Mouse (Mus musculus) hindbrain, embryonic 15.5 days (tissue): ENCODE measurements around the gene Htra3. TPM values are rescaled to one million over a fixed set of nuclear protein-coding genes. Genes with fewer than 3 reads are reported as not detected.

Source experiments
- ATAC-seq: fragments of 200-750 bp; cut with Nextera tagmentation; 2 replicates; pipeline ENCODE4 v1.8.0; 2017; ENCODE audit warnings: low read depth, moderate number of reproducible peaks, moderate TSS enrichment; ENCODE audit not compliant: low FRiP score
- H3K27ac ChIP-seq: fragments of 300-500 bp; sonication (generic); replicated peaks from 2 replicates; pipeline ENCODE4 v1.5.1; 2015; ENCODE audit warnings: mild to moderate bottlenecking, inconsistent platforms
- H3K27me3 ChIP-seq: fragments of 300-500 bp; sonication (generic); 2 replicates; pipeline ENCODE4 v1.6.1; 2015; ENCODE audit warnings: control low read depth, inconsistent platforms
- H3K36me3 ChIP-seq: fragments of 300-500 bp; sonication (generic); 2 replicates; pipeline ENCODE4 v1.6.1; 2015; ENCODE audit warnings: control low read depth, inconsistent platforms
- H3K4me1 ChIP-seq: fragments of 300-500 bp; sonication (generic); replicated peaks from 2 replicates; pipeline ENCODE4 v1.6.1; 2015; ENCODE audit warnings: control low read depth, inconsistent platforms
- H3K4me2 ChIP-seq: fragments of 300-500 bp; sonication (generic); 2 replicates; pipeline ENCODE4 v1.6.1; 2015; ENCODE audit warnings: moderate library complexity, mild to moderate bottlenecking, inconsistent platforms
- H3K4me3 ChIP-seq: fragments of 300-500 bp; sonication (generic); 2 replicates; pipeline ENCODE4 v1.5.1; 2015; ENCODE audit warnings: mild to moderate bottlenecking, inconsistent platforms
- H3K9ac ChIP-seq: fragments of 300-500 bp; sonication (generic); 2 replicates; pipeline ENCODE4 v1.6.1; 2015; ENCODE audit warnings: inconsistent platforms
- H3K9me3 ChIP-seq: fragments of 300-500 bp; sonication (generic); 2 replicates; pipeline ENCODE4 v1.6.1; 2016; ENCODE audit warnings: control low read depth, inconsistent platforms
- WGBS: fragments of 180-500 bp; shearing (Covaris S2); methylation state at CpG from one replicate; pipeline ENCODE4 v1.1.7; 2015; 5-methylcytosine and 5-hydroxymethylcytosine counted together
- polyA plus RNA-seq: library from polyadenylated mRNA; unstranded; fragments of >200 nt; fragmentation: Nextera tagmentation; extraction: Ambion mirVana; gene quantifications from 2 replicates; pipeline ENCODE4 v1.2.1, GENCODE M21; 2015

Htra3 gene
- polyA plus RNA-seq, 1 experiment from 2014 or later = 19.3 TPM

DNA sequence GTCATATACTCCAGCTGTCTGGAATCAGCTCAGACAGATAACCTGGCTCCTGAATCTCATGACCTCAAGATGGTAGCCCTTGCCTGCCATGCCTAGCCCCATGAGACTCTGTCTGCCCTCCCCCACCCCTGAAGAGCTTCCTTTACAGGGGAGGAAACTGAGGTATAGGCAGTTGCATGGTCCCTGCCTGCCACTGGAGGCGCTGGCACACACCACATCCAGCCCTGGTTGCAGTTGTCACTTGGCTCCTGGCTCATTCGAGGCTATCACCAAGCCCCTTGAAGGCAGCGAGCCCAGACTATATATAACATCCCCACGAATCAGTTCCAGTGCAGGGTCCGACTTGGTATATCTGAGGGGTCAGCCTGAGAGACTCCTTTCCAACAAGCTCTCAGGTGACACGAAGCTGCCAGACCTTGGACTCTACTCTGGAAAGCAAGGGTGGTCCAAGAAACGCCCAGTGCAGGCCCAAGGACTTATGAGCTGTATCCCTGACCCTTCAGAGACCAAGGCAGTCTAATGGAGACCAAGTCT is 52.2 kb downstream of the Htra3 start:
- Histone ChIP-seq H3K9ac (no peak overlapping the region), H3K4me2 (no peak overlapping the region), H3K27ac (no peak overlapping the region), H3K4me1 (no peaks in the 10 kb centered on the region), H3K4me3 (no peak overlapping the region), H3K9me3 (no peaks in the 10 kb centered on the region), H3K27me3 (no peaks in the 10 kb centered on the region), H3K36me3 (no peaks in the 10 kb centered on the region)
- ATAC-seq = no peak
- 70% methylated on average over 7 of the region's 7 CpGs for WGBS

DNA sequence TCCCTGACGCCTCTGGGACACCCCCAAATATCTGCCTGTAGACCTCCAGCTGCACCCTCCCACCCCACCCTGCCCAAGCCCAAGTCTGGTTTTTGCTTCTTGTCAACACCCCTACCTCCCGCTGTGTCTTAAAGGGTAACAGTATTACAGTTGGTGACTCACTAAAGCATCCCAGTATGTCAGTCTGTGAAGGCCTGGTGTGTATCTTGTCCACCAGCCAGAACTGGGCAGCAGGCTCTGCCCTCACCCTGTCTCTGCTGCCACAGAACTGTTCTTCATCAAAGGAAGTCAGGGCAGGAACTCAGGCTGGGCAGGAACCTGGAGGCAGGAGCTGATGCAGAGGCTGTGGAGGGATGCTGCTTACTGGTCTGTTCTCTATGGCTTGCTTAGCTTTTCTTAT is 53.2 kb downstream of the Htra3 start:
- no peak for ATAC-seq
- H3K9me3 ChIP-seq = no peaks in the 10 kb centered on the region
- no peaks in the 10 kb centered on the region for H3K4me1 ChIP-seq
- no peak overlapping the region for H3K9ac ChIP-seq
- H3K36me3 ChIP-seq = no peaks in the 10 kb centered on the region
- H3K4me3 ChIP-seq = no peak overlapping the region
- H3K4me2 ChIP-seq = no peak overlapping the region
- no peak overlapping the region for H3K27ac ChIP-seq
- WGBS = 94% methylated on average over 2 of the region's 2 CpGs
- no peaks in the 10 kb centered on the region for H3K27me3 ChIP-seq

DNA sequence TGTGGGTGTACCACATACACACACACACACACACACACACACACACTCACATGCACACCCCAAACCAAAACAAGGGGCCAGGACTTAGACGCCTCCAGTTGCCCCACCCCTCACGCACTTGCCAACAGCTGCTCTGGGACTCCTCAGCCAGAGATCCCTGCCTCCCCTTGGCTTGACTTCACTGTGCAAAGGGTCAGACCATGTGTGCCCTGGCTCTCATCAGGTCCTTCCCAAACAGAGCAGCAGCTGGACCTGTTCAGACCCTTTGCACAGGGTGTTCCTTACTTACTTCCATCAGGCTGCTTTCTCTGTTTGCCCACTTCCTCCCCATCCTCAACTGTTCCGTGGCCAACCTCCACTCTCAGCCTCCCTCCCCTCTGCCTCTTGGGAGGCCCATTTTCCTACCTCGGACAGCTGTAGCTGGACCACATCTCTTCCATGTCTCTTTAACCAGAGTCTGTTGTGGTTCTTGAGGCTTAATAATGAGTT is 54.8 kb downstream of the Htra3 start:
- Histone ChIP-seq H3K36me3 (no peaks in the 10 kb centered on the region), H3K4me1 (no peaks in the 10 kb centered on the region), H3K9ac (no peak overlapping the region), H3K4me3 (no peak overlapping the region), H3K27ac (no peak overlapping the region), H3K4me2 (no peak overlapping the region), H3K27me3 (no peaks in the 10 kb centered on the region), H3K9me3 (no peaks in the 10 kb centered on the region)
- WGBS = 77% methylated on average over 4 of the region's 4 CpGs
- ATAC-seq = no peak

DNA sequence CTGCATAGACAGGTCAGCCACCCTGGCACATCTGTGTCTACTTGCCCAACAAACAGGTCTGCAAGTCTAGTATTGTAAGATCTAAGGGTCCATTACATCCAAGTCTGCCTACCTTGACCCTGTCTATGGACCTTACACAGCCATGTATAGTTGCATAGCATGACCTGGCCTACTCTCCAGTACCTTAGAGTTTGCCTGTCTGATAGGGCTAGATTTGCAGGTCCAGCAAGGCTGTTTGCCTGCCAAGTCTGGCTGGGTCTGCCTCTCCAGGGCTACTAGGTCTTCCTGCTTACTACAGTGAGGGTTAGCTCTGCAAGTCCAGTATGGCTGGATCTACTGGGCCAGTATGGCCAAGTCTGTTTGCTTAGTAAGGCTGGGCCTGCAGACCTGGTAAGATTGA is 55.8 kb downstream of the Htra3 start:
- no peak for ATAC-seq
- Histone ChIP-seq H3K27ac (no peak overlapping the region), H3K4me2 (no peak overlapping the region), H3K9ac (no peak overlapping the region), H3K4me1 (no peaks in the 10 kb centered on the region), H3K9me3 (no peaks in the 10 kb centered on the region), H3K36me3 (no peaks in the 10 kb centered on the region), H3K4me3 (no peak overlapping the region), H3K27me3 (no peaks in the 10 kb centered on the region)

DNA sequence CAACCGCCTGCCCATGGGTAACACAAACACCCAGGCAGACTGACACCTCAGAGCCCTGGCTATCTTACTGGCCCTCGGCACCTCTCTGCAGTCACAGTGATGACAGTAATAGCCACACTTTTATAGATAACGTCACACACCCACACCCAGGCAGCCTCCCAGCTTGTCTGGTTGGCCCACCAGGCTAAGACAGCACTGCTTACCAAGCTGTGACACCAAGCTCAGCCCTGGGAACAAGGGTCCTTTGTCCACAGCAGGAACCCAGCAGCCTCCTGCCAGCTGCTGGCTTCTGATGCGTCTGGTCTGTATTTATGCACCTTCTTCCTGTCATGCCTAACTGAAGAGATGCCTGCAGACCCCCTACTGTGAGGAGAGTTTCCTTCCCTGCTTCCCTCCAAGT is 58.5 kb downstream of the Htra3 start:
- no peak for ATAC-seq

DNA sequence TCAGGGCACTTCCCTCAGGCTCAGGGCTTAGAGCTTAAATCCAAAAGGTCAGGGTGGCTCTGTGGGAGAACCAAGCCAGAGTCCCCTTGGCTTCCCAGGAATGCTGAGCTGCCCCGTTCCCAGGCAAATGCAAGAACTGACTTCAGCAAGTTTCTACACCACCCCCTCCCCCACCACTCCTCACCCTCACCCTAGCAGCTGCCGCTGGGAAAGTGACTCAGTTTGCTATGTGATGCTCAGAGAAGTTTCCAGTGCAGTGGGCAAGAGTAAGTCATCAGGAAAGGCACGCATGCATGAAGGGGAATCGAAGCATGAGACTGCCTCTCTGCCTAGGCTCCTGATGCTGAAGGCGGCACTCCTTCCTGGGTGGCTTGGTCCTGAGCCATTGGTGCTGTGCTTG is 62.6 kb downstream of the Htra3 start:
- Histone ChIP-seq H3K9ac (no peak overlapping the region), H3K4me2 (no peak overlapping the region), H3K27ac (no peak overlapping the region), H3K4me1 (no peaks in the 10 kb centered on the region), H3K27me3 (no peaks in the 10 kb centered on the region), H3K36me3 (no peaks in the 10 kb centered on the region), H3K4me3 (no peak overlapping the region), H3K9me3 (no peaks in the 10 kb centered on the region)
- WGBS = 57% methylated on average over 5 of the region's 5 CpGs
- no peak for ATAC-seq

More for the DNA sequence above, 58.5 kb downstream of the Htra3 start:
- H3K9me3 ChIP-seq = no peaks in the 10 kb centered on the region
- no peak overlapping the region for H3K27ac ChIP-seq
- H3K4me2 ChIP-seq = no peak overlapping the region
- H3K4me3 ChIP-seq = no peak overlapping the region
- no peaks in the 10 kb centered on the region for H3K4me1 ChIP-seq
- no peaks in the 10 kb centered on the region for H3K27me3 ChIP-seq
- H3K9ac ChIP-seq = no peak overlapping the region
- no peaks in the 10 kb centered on the region for H3K36me3 ChIP-seq
- WGBS = 42% methylated on average over 4 of the region's 4 CpGs

DNA sequence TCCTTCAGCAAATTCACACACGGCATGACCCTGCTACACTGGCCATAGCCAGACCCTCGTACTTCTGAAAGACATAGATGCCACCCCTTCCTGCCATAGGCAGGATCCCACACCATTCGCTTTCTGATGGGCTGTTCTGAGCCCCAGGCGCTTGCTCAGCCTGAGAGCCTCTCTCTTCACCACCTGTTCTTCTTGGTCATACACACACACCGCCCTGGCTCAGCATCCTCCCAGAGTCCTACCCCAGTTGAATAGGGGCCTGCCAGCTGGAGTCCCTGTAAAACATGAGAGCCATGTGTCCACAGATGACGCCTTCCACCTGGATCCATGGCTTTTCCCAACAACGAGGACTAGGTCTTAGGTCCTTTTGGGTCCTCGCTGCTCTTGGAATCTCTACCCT is 66.9 kb downstream of the Htra3 start:
- 89% methylated on average over 8 of the region's 8 CpGs for WGBS
- H3K4me1 ChIP-seq = peaks cover 16% of the 10 kb centered on the region
- H3K4me3 ChIP-seq = no peak overlapping the region
- ATAC-seq = no peak
- H3K9ac ChIP-seq = no peak overlapping the region
- no peak overlapping the region for H3K4me2 ChIP-seq
- no peaks in the 10 kb centered on the region for H3K27me3 ChIP-seq
- H3K27ac ChIP-seq = no peak overlapping the region
- H3K36me3 ChIP-seq = no peaks in the 10 kb centered on the region
- H3K9me3 ChIP-seq = no peaks in the 10 kb centered on the region

DNA sequence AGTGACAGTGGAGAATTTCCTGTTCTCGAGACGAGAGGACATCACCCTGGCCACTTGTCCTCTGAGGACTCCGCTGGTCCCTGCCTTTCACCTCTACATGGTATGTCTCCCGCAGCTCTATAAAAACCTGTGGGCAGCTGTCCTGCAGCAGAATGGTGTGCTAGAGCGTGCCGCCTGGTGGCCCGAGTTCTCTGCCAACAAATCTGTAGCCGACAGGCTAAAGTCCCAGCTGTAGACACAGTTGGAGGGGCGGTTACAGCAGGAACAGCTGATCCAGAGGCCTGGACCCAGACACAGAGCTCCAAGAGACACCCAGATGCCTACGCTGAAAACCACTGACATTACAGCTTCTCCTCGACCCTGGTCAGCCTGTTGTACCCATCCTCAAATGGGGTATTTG is 67.7 kb downstream of the Htra3 start:
- whole genome bisulfite sequencing = 84% methylated on average over 11 of the region's 11 CpGs
- no peaks in the 10 kb centered on the region for H3K27me3 ChIP-seq
- H3K36me3 ChIP-seq = no peaks in the 10 kb centered on the region
- ATAC-seq = no peak
- H3K4me1 ChIP-seq = peaks cover 16% of the 10 kb centered on the region
- H3K9ac ChIP-seq = no peak overlapping the region
- H3K27ac ChIP-seq = no peak overlapping the region
- H3K4me2 ChIP-seq = no peak overlapping the region
- H3K9me3 ChIP-seq = no peaks in the 10 kb centered on the region
- no peak overlapping the region for H3K4me3 ChIP-seq

DNA sequence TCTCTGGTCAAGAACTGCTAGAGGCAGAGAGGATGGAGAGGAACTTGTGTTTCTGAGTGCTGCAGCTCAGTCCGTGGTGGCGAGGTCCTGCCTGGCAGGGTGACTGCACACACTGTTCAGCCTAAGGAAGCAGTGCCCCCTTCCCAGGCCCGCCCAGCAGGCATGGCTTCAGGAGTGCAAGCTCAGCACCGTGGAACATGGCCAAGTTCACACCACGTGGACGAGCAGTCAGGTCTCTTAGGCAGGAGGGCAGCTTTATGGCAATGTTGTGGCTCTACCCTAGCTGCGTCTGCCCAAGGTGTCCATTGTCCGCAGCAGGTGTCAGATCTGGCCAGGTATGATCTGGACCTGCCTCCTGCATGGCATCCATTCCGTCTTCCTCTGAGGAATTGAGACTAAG is 68.4 kb downstream of the Htra3 start:
- Histone ChIP-seq H3K9me3 (no peaks in the 10 kb centered on the region), H3K4me2 (no peak overlapping the region), H3K9ac (no peak overlapping the region), H3K4me1 (peaks cover 16% of the 10 kb centered on the region), H3K36me3 (no peaks in the 10 kb centered on the region), H3K4me3 (no peak overlapping the region), H3K27ac (no peak overlapping the region), H3K27me3 (no peaks in the 10 kb centered on the region)
- WGBS = 90% methylated on average over 9 of the region's 9 CpGs
- no peak for ATAC-seq

DNA sequence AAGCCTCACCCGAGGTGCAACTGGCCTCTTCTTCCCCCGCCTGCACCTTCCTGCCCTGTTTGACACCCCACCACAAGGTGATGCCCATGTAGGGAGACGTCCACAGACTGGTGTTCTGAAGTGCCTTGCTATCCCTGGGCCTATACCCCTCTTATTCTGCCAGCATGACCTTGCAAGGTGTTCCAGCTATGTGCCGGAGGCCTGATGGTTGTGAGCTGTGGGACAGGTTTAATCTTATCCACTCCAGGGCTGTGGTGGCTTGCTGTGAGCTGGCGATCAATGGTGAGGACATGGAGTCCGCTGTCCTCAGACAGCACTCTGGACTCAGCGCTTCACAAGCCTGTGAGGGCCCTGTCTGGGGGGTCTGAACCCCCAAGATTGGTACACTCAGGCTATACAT is 69.2 kb downstream of the Htra3 start:
- WGBS = 94% methylated on average over 7 of the region's 7 CpGs
- Histone ChIP-seq H3K4me3 (no peak overlapping the region), H3K4me2 (no peak overlapping the region), H3K27me3 (no peaks in the 10 kb centered on the region), H3K9me3 (no peaks in the 10 kb centered on the region), H3K9ac (no peak overlapping the region), H3K36me3 (no peaks in the 10 kb centered on the region), H3K4me1 (peaks cover 16% of the 10 kb centered on the region), H3K27ac (no peak overlapping the region)
- no peak for ATAC-seq

DNA sequence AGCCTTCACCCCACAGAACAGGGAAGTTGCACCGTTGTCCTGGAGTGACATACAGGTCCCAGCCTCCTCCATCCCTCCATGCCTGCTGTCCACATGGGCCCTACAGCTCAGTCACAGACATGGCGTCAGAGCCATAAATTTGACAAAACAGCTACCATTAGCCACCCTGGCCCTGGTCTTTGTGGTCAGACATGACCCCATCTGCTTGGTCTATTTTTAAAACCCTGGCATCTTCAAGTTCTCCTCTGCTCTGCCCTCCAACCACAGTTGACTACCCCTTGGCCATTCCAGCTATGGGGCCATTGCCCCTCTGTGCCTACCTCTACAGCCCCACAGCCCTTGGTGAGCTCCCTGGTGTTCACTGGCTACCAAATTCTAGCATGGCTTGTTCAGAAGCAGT is 69.6 kb downstream of the Htra3 start:
- Histone ChIP-seq H3K9ac (no peak overlapping the region), H3K27ac (no peak overlapping the region), H3K27me3 (no peaks in the 10 kb centered on the region), H3K4me1 (peaks cover 16% of the 10 kb centered on the region), H3K36me3 (no peaks in the 10 kb centered on the region), H3K4me2 (no peak overlapping the region), H3K4me3 (no peak overlapping the region), H3K9me3 (no peaks in the 10 kb centered on the region)
- ATAC-seq = no peak
- 63% methylated on average over 2 of the region's 2 CpGs for WGBS

DNA sequence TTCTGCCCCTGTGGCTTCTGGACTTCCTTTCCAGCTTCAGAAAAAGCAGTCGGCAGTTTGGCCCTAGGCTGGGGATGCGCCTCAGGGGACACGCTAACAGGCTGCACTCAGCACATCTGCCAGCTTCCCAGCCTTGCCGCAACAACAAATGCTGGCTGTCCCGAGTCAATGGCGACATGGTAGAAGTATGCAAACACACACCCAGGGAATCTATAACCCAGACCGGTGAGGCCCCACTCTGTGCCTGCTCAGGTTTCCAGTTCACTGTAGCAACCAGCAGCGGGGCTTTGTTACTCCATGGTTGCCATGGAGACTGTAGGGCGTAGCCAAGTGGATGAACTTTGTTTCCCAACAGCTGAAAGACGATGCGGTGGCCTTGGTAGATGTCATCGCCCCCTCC is 70.2 kb downstream of the Htra3 start:
- H3K27ac ChIP-seq = 0 out of 2 replicates have a peak overlapping the region, but pooled peaks have one; percentile 9

DNA sequence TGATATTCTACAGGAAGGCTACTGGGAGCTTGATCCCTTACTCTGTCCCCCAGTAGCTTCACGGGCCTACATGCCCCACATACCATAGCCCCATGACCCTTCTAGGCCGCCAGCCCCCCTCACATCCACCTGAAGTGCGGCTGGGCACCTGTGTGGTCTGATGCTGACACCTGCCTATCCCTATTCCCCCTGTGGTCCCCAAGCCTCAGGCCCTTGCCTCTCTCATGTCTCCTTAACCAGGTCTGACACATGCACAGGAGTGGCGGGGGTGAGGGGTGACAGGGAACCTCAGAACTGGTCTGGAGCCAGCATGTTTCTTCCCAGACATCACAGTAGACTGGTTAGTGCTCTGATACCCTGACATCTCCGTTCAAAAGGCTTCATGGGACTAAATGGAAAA is 71.0 kb downstream of the Htra3 start:
- Histone ChIP-seq H3K4me2 (no peak overlapping the region), H3K9ac (no peak overlapping the region), H3K9me3 (no peaks in the 10 kb centered on the region), H3K36me3 (no peaks in the 10 kb centered on the region), H3K4me1 (peaks cover 16% of the 10 kb centered on the region), H3K27ac (no peak overlapping the region), H3K4me3 (no peak overlapping the region), H3K27me3 (no peaks in the 10 kb centered on the region)
- 84% methylated on average over 5 of the region's 5 CpGs for WGBS
- ATAC-seq = no peak

More for the DNA sequence above, 70.2 kb downstream of the Htra3 start:
- H3K4me2 ChIP-seq = no peak overlapping the region
- H3K9me3 ChIP-seq = no peaks in the 10 kb centered on the region
- H3K36me3 ChIP-seq = no peaks in the 10 kb centered on the region
- no peaks in the 10 kb centered on the region for H3K27me3 ChIP-seq
- no peak overlapping the region for H3K9ac ChIP-seq
- 7% methylated on average over 12 of the region's 12 CpGs for WGBS
- 0 out of 2 replicates have a peak, but pooled peaks have one; percentile 57 for ATAC-seq
- H3K4me1 ChIP-seq = peaks cover 16% of the 10 kb centered on the region
- no peak overlapping the region for H3K4me3 ChIP-seq
